Mouse (Mus musculus): ENCODE measurements around the gene Parp1.

DNA sequence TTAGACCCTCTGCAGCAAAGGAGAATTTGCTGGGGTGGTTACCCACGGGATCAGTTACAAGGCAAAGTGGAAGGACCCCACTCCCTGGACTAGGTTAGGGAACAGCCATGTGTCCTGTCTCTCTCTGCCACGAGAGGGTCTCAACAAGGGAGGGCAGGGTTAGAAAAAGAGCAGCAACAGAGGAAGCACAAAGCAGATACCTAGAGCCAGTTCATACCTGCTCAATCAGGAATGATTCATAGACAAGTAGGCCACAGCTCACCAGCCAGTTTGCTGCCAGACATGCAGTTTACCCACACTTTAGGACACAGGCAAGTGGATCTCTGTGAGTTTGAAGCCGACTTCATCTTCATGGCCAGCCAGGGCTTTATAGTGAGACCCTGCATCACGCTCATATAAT is 963 bp upstream of the Parp1 start:
- TF ChIP-seq CTCF (IDR thresholded peaks at IDR 0.05; ENCODE audit: borderline replicate concordance, insufficient read depth, low read depth, low read length) (no peak), POLR2A (IDR thresholded peaks at IDR 0.05; ENCODE audit: borderline replicate concordance, insufficient read depth, low read length) (no peak)

Measured in cerebellum, adult 2 months (tissue).